Mouse (Mus musculus) adrenal gland, postnatal 4 days (tissue): ENCODE data around the gene Pank1. TPM values are rescaled to one million over a fixed set of nuclear protein-coding genes. Genes with fewer than 3 reads are reported as not detected.

Source experiments
- DNase-seq, 2 experiments: peaks; one replicate each; pipeline ENCODE4 v3.0.0; 2021 to 2022; ENCODE audit warnings: low spot score in 2 of 2, mixed read lengths in 2 of 2
- long read RNA-seq, 2 experiments: library from polyadenylated mRNA; stranded (forward); transcript quantifications; one replicate each; pipeline ENCODE4 v2.0.0; 2021
- total RNA-seq, 2 experiments: library from RNA; stranded (reverse); gene quantifications; 2 replicates each; pipeline ENCODE4 v1.2.3; 2021

Gene Pank1
- 10 to 100 TPM; 27.1 to 29.7 TPM for total RNA-seq
- long read RNA-seq, experiment 1, full-length matches to known transcripts: 14 of 21 reads
- long read RNA-seq, experiment 1, partial matches to known transcripts: 1 of 21 reads
- long read RNA-seq, experiment 1, other reads (novel, unspliced or antisense): 6 of 21 reads
- long read RNA-seq, experiment 2, full-length matches to known transcripts: 51 of 73 reads
- long read RNA-seq, experiment 2, partial matches to known transcripts: 3 of 73 reads
- long read RNA-seq, experiment 2, other reads (novel, unspliced or antisense): 19 of 73 reads

DNA sequence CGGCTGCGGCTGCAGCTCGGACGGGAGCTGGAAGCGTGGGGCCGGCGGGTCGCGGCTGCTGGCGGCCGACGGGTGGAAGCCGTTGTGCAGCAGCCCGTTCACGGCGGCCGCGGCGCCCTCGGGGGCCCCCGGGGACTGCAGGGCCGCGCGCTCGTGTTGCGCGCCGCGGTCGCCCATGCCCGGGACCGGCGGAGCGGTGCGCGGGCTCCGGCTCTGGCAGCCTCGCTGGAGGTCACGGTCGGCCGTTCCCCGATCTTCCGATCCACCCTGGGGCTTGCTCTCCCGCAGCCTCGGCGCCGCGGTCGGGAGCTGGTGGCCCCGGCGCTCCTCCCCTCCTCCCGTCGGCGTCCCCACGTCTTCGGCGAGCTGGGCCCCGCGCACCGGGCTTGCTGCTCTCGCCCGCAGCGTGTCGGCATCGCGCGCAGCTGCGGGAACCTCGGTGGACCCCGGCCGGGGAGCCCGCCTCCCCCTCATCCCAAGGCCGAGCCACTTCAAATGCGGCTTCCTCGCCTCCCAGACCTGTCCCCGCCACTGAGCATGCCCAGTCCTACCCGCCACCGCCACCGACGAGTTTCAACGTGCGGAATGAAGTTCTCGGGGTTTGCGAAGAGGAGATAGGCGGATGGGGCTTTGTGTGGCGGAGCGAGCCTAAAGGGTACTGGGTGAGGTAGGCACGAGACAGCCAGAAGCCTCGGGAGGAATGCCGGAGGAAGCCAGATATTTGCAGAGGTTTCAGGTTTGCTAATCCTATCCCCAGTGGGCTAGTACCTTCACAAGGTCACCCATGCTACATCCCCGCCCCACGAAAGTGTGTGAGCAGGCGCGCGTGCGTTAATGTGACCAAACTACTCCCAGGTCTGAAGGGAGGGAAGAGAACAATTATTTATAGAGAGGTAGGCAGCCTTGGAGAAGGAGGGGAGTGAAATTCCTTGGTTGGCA, at the start of gene Pank1:
TSS of gene Pank1 (minus strand) at position 853 of the 939 bp plus-strand sequence.
- DNase-seq: peak; percentile 43 to 54

DNA sequence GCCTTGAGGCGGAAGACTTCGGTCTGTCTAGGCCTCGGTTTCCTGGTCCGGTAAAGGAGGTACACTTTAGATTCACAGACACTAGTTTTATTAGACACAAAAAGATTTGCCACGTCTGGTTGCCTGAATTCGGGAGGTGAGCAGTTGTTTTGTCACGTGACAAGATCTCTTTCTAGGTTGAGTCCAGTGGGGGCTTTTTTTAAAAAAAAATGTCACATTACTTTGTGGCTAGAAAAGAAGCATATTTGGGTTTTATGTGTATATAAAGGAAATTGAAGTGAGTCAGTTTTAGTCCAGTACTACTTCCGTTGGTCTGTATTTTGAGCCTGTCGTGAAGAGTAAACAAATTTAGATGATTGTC, 43.3 kb upstream of the Pank1 start:
- no peak for DNase-seq

GRCm38 (mm10) chr19:34921652-34922602, 42.7 kb upstream of the Pank1 start, which contains the start of gene Kif20b:
Kif20b (plus strand) TSS chr19:34922361.
- peak; percentile 85 to 87 for DNase-seq

DNA sequence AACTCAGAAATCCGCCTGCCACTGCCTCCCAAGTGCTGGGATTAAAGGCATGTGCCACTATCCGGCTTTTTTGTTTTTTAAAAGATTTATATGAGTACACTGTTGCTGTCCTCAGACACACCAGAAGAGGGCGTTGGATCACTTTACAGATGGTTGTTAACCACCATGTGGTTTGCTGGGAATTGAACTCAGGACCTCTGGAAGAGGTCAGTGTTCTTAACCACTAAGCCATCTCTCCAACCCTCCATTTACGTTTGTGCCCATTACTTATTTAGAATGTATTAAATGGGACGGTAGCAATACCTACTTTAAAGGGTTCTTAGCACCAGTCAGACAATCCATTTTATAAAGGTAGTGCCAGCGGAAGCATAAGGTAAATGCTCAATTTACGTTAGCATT, 42.0 kb upstream of the Pank1 start:
- DNase-seq: no peak

DNA sequence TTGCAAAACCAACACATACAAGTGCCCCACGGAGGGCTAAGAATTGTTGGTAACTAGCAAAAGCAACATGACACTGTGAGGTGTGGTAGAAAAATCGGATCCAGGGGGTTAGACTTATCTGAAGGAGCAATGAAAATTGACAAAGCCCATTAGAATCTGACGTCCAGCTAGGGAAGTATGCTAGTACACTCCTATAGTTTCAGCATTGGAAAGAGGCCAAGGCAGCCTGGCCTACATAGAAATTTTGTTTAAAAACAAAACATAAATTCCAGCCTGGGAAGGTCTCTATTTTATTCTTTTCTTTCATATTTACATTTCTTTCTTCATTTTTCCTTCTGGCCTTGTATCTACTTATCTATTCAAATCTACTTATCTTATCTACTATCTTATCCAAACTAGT, 41.3 kb upstream of the Pank1 start:
- DNase-seq: no peak

DNA sequence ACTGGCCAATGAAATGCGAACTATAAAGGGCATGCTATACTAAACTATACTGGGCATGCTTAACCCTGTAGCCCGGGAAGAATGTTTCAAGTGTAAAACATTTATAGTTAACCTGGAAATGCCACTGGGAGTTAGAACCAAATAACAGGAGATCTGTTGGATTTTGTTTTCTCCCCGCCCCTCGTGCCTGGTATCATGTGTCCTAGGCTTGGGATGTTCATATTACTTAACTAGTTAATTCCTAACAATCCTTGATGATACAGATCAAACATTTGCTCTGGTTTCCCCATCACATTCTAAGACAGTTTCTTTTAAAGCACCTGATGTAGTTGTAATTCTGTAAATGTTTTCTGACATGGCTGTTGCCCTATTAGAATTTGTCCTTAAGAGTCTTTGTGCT, 40.8 kb upstream of the Pank1 start:
- DNase-seq: no peak

DNA sequence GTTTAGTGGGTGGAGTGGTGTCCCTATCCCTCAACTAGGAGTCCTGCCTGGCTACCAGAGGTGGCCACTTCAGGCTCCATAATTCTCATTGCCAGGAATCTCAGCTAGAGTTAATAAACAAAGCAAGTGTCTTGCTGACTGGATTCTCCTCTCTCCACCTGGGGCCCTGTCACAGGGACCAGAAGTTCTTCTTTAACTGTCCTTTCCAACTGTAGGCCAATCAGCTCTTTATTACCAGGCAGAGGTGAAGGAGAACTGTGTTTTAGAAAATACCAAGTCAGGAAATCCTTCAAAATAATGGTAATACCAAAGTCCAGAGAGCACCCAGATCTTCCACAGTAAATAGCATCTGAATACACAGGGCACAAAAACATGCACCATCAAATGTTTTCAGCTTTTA, 33.1 kb upstream of the Pank1 start:
- DNase-seq: no peak

GRCm38 (mm10) chr19:34906772-34907171, 27.5 kb upstream of the Pank1 start:
- no peak for DNase-seq

DNA sequence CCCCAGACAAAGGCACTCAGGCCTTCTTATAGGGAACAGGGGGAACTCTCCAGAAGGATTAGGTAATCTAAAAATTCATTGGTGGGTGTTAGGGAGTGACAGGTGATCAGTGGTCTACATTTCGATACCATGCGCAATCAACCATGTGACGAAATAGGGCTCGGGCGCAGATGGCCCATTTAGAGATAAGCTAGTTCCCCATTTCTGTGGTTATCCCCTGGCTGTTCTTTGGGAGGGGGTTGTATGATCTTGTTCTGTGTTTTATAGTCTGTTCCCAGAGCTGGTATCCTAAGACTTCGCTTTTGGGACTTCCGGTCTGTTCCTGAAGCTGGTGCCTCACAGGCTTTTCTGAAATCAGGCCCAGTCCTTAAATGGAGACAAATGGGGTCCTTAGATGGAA, 26.2 kb upstream of the Pank1 start:
- DNase-seq: no peak

DNA sequence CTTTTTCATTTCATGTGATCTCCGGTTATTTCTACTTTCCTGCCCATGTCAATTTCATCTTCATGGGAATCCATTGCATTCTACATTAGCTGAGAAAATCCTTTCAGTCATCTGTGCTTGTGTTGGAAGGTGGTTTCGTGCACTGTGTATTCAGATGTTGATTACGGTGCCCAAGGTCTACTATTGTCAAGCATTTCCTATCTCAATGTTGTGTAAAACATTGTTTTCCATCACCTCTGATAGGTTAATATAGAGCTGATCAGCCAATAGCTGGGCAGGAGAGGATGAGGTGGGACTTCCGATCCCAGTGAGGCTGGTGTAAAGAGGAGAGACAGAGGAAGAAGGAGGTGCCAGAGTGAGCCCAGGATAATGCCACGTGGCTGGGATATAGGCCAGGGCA, 24.8 kb upstream of the Pank1 start:
- no peak for DNase-seq

DNA sequence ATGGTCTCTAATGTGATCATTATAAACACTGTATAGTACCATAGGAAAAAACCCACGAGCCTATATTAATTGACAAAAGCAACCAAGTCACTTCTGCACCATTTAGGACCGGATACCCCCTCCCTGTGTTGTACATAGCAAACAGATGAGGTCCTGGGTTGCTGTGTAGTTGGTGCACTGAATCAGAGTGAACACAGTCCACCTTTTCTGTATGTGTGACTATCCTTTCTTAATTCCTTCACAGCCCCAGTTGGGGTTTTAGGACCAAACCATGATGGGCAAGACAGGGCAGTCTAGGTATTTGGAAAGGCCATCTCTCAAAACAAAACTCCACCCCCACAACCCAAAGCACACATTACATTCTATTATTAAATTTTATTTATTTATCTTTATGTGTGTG, 22.5 kb upstream of the Pank1 start:
- DNase-seq: no peak

GRCm38 (mm10) chr19:34901266-34901665, 22.0 kb upstream of the Pank1 start:
- DNase-seq: no peak

DNA sequence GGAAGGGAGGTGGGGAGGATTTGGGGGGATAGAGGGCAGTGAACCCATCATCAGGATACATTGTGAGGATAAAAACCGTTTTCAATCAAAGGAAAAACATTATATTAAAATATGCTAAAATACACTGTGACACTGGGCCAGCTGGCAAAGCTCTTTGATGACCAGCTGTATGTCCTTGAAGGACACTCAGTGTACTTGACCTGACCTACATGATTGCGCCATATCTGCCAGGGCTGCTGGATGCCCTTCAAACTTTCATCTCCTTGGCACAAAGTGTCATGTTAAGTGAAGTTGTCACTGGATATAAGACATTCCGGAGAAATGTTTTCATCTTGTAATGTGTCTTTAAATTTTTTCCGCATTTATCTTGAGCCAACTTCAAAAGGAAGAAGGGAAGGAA, 19.7 kb upstream of the Pank1 start:
- no peak for DNase-seq

- no peak for DNase-seq
These were observed 18.1 kb upstream of the Pank1 start for GRCm38 (mm10) chr19:34897082-34897965.

GRCm38 (mm10) chr19:34895082-34895481, 15.8 kb upstream of the Pank1 start:
- DNase-seq: no peak

DNA sequence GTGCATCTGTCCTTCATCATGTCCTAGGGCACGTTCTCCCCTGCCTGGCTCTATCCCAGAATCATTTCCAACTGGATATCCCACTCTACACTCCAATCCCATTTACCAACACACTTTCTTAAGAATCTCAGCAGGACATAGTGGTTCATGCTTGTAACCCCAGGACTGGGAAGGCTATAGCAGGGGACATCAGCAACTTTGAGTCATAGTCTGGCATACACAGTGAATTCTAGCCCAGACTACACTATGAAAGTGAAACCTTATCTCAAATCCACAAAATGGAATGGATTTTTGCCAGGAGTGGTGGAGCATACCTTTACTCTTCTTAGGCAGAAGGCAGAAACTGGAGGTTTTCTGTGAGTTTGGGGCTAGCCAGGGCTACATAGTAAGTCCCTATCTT, 12.3 kb upstream of the Pank1 start:
- DNase-seq: no peak

DNA sequence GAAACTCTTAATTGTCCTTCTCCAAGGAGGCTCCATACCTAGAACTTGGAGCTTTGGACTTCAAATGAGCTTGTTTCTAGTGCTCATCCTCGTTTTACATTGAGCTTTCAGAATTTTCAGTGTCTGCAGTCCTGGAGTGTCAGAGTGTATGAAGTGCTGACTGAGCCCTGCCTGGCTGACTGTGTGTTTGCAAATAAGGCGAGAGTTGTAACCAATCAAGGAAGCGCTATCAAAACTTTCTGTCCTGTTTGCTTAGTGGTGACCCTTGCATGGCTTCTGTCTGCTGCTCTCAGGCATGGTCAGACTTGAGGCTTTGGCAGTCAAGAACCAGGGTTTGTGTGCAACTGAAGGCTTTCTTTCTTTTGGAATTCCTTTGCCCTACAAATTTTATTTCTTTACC, 11.7 kb upstream of the Pank1 start:
- DNase-seq: no peak

DNA sequence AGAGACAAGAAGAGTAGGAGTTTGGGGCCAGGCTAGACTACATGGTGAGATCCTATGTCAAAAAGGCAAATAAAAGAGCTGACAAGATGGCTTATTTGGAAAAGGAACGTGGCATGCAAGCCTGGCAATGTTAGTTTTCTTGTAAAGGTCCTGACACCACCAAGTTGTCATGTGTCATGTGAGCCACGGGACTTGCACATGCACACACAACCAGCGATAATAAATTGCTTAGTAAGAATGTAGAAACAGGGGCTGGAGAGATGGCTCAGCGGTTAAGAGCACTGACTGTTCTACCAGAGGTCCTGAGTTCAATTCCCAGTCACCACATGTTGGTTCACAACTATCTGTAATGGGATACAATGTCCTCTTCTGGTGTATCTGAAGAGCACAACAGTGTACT, 7.1 kb upstream of the Pank1 start:
- no peak for DNase-seq

DNA sequence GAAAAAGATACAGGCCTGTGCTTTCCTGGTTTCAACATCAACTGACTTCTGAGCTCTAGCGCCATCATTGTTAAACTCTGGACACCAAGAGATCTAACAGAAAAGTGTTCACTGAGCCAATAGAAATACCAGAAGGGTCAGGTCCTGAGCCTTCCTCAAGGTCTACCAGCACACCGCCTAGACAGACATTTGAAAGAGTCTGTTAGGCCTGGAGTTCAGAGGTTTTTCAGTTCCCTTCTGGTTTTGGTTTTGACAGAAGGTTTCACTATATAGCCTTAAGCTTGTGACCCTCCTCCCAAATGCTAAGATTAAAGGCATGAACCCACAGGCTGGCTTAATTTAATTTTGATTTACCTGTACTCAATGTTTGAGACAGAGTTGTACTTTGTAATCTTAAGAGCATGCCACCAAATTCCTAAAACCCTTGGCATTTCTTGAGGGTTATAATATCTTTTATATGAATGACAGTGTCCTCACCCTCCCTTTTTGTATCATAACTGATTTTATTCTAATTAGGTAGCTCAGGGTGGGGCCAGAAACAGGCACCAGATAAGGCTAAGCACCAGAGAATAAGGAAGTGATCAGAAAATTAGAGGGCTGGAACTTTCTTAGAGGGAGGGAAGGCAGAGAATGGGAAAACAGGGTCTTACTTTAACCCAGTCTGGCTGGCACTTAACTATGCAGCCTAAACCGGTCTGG, 4.4 kb upstream of the Pank1 start:
- DNase-seq: no peak

- no peak for DNase-seq
These were observed 3.2 kb upstream of the Pank1 start for GRCm38 (mm10) chr19:34882443-34882842.
